Mouse (Mus musculus) adrenal gland, postnatal 10 days (tissue): Measurements from ENCODE around the gene Bora. TPM values are rescaled to one million over a fixed set of nuclear protein-coding genes. Genes with fewer than 3 reads are reported as not detected.
A peak's percentile ranks its signal among the peaks of the same experiment; 100 is the strongest.
"Not testable (repeated sequence)": the region's sequence is repeated elsewhere in the genome, so short reads cannot be mapped to it uniquely, and the experiment has no call there.

Experiments
- DNase-seq: peaks from one replicate; pipeline ENCODE4 v3.0.0; 2021; ENCODE audit warnings: mixed read lengths
- long read RNA-seq, 2 experiments: library from polyadenylated mRNA; stranded (forward); transcript quantifications; one replicate each; pipeline ENCODE4 v2.0.0; 2021
- total RNA-seq, 2 experiments: library from RNA; stranded (reverse); gene quantifications; 2 replicates each; pipeline ENCODE4 v1.2.3; 2021

Gene Bora
- total RNA-seq: 1 to 10 TPM; 6.1 to 9.6 TPM
- long read RNA-seq, experiment 1, transcript Bora-201 (12 exons, 2,726 nt): major isoform, 7 of 11 reads
- long read RNA-seq, experiment 1, partial matches to known transcripts: 3 of 11 reads
- long read RNA-seq, experiment 1, other reads (novel, unspliced or antisense): 0 of 11 reads
- long read RNA-seq, experiment 2, partial matches to known transcripts: 0 of 9 reads
- long read RNA-seq, experiment 2, other reads (novel, unspliced or antisense): 6 of 9 reads

DNA sequence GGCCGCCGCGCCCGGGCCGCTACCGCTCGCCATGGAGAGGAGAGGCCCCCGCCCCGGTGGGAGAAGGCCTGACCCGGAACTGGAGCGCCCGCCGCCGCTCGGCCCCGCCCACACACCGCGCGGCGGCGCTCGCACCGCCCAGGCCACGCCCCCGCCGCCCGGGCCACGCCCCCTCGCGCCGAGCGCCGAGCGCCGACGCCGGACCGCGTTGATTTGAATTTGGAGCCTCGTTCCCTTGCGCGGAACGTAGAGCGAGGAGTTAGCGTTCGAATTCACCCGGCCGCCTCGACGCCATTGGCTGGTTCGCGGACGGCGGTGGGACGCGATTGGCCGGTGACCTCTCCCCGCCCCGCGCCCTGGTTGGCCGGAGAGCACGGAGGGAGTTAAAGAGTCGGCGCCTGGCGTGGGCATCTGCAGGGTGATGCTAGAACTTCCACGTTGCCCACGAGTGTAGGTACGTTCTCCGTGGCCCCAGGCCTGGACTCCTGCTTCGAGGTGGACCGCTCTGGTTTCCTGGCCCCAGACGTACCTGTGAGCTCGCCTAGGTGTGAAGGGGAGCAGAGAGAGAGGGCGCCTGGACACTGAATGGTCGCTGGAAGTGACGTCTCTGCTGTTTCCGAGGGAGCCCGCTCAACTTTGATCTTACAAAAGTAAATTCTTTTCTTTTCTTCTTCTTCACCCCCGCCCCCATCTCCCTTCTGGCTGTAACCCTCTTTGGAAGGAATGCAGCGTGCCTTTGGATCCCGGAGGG, at the start of gene Bora, which contains the start of gene Mzt1:
Gene Bora (plus strand): TSS at position 192 of the 751 bp plus-strand sequence.
Gene Mzt1 (minus strand): TSS at position 104 of the 751 bp plus-strand sequence.
- peak; percentile 95 for DNase-seq

DNA sequence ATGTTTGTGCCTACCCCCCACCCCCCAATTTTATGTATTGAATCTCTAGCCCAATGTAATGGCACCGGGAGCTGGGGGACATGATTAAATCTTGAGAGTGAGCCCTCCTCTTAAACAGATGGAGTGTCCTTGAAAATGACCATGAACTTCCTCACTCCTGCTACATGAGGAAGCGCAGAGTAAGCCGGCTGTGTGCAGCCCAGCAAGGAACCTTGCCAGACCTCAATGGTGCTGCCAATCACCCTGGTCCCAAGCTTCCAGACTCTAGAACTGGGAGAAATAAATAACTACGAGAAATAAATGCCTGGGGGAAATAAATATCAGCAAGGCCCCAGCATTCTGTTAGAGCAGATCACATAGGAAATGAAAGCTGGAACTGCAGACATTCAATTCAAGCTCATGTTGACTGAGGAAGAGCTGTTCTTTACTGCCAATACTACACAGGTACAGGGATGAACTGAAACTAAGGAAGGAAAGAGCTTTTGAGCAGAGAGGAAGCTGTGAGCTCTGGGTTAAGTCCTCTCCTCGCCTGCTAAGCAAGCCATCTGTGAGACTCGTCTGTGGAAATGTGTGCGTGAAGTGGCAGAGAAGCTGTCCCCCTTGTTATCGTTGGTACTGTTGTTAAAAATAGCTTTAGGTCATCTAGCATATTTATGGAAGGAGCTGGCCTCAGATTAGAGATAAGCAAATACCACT, 35.6 kb upstream of the Bora start:
- DNase-seq: peak; percentile 29

DNA sequence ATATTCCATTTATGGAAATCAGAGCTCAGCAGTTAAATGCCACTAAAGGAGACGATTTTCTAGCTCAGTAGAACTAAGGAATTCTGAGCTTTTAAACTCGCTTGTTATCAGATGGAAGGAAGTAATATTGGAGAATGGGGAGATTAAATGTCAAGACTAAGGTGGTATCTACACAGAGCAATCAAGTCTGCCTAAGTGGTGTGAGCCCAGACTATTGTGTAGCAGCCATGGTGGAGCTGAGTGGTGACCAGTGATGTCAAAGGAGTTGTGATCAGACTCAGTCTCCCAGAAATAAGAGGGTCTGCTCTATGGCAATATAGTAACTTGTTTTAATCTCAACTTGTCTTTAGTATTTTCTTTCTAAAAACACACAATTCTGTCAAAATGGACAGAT, 35.1 kb upstream of the Bora start:
- DNase-seq: no peak

DNA sequence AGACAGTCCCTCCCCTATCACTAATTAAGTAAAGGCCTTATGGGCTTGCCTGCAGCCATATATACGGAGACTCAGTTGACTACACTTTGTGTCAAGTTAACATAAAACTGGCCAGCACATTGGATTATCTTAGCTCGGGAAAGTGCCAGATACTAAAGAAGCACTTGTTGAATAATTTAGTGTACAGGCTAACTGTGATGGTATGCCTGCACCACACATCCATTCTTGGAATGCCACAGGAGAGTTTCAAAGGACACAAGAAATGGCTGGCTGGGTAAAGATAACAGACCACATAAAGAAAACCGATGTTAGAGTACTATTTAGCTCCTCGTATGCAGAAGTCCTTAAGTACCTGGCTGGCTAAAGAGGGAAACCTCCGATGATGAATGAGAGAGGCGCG, 27.3 kb upstream of the Bora start:
- no peak for DNase-seq

DNA sequence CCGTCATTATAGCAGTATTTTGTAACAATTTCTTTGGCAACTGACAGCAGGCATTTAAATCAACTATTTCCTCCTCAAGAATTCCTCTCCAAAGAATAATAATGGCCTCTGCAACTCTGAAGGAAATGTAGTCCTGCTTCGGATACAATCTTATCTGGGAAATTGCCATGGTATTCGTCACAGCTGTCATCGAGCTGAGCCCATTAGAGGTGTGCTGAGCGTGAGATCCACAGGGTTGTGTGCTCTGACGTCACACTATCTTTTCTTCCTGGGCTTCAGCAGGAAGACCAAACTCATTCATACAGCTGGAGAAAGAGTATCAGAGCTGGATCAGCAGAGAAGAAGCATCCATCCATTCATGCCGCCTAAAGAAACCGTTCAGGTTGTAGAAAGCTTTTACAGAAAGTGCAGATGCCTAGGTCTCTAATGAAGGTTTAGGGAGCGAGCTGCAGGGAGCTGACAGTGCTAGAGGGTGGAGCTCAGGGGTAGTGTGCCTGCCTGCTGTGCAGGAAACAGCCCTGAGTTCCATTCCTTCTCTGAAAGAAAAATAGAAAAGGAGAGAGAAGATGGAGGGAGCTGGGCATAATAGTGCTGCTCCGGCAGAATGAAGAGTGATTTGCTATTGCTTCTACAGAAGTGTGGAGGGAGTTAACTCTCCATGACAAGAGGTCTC, 26.8 kb upstream of the Bora start:
- no peak for DNase-seq

DNA sequence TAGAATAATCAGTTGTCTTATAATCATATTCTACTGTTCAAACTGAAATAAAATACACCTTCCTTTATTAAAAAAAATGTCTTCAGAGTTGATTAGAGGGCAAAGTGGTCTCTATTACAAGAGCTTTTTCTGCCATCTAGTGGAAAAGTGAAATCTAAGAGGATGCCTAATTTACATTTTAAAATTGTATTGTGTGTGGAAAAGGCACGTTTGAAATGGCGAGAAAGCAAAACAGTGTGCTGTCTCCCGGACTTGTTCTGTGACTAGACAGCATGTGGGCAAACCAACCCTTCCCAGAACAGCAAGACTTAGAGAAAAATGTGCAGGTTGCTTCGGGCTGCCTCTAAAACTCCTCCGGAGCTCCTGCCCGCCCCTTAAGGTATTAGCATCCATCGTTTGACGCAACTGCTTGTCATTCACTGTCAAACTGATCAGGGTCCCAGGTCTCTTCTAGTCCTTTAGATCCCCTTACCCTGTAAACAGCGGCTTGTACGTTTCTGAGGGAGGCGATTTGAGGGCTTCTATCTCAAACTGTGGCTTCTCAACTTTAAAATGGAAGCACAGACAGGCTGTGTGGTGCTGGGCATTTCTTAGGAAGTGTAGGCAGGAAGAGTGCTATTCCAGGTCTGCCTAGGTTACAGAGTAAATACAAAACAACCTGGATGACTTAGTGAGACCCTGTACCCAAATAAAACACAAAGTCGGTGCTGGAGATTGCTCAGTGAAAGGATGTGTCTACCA, 23.5 kb upstream of the Bora start:
- no peak for DNase-seq

DNA sequence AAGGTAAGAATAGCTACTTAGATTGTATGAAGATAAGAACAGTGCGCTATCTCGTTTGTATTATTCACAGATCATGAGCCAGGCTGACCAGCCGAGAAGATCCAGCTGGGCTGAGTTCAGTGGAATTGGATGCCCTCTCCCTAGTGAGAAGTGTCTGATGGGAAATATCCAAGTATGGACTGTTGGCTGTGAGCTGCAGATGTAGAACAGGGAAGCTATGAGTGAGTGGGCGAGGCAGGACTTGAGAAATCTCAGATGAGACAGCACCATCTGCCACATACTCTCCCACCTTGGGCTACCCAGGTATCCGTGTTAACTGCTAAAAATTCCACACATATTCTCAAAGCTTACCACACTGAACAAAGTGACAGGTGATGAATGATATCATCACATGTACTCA, 16.0 kb upstream of the Bora start:
- DNase-seq: no peak

DNA sequence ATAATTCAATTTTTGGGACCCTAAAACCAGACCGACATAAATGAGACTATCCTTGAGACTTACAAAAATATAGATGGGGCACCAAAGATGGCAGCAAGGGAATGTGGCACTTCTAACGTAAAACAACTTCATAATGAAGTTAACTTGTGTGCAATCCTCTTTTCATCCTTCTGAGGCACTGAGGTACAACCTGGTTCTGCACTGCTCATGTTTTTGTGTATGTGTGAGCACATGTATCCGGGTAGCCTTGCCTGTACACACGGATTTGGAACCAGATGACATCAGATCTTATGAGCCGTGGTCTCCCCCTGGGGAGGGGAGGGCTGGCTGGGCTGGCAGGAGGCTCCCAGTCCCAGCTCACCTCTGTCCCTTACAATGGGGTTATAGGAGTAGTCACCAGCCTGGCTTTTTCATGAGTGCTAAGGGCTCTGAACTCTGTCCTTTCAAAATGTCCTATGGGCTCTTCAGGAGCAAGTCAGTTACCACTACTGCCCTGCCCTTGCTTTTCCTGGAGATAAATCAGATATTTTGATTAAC, 14.6 kb upstream of the Bora start:
- DNase-seq: no peak

DNA sequence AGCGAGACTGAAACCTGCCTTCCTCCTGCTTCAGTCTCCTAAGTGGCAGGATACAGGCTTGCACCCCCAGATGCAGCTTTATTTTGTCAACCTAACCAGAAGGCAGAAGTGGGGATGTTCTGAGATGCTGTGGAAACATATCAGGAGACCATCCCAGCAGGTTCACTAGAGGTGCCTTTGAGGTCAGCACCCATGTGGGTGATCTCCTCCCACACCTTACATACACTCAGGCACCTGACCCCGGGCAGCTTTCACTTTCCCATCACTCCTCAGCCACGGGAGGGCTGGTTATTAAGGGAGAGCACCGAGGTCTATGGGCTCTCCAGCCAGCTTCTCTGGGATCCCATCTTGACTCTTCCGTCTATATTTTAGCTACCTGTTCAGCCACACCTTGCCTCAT, 13.4 kb upstream of the Bora start:
- no peak for DNase-seq

DNA sequence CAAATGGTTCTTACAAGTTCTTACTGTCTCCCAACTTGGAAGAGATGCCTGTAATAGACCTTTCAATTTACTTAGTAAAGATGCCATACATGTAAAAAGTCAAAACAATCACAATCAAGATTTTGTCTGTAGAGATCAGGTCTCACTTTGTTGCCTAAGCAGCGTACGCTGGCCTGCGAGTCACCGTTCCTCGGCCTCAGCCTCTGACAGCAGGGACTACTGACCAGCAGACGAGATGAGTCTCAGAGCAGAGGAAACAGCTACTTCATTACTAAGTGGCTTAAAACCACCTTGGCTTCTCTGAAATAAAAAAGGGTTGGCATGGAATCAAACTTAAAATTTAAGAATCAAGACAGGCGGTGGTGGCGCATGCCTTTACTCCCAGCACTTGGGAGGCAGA, 11.2 kb upstream of the Bora start:
- DNase-seq: not testable (repeated sequence)

DNA sequence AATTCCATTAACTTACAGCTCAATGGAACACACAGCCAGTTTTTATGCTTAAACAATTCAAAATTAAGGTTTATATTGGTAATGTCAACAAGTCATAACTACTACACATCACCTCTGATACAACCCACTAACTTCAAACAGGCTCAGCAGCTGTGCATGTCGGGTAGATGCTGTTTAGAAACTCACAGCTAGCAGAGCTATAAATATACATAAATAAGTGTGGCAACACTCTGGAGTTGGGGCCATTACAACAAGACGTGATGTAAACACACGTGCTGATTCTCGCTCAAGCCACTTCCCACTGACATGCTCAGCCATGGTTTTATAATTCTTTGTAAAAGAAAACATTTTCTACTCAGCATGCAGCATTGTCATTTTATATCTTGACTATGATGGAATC, 10.0 kb upstream of the Bora start:
- DNase-seq: no peak

DNA sequence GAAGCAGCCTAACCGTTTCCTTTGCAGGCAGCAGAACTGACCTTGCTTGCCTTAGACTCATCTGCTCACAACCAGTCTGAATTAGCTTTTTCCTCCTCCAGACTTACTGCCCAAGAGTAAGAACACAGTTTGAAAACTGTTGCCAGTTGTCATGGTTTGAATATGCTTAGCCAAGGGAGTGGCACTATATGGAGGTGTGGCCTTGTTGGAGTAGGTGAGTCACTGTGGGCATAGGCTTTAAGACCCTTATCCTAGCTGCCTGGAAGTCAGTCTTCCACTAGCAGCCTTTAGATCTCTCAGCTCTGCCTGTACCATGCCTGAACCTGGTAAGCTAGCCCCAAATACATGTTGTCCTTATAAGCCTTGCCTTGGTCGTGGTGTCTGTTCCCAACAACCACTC, 8.3 kb upstream of the Bora start:
- DNase-seq: no peak

DNA sequence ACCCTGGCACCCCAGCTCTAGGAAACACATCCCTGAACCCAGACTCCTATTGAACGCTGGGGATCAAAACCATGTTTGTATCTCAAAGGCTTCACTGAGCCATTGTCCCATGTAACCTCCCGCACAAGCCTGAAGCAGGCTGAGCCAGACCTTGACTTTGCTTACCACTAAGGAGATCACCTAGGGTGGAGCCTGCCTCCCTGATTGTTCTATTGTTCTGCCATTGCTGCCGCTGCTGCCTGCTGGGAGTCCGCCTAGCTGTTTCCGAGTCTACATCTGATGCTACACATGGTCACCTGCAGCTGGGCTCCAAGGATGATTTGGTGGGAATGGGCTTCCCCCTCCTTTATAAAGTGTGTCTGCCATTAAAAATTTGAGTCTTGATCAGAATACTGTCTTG, 6.7 kb upstream of the Bora start:
- not testable (repeated sequence) for DNase-seq

DNA sequence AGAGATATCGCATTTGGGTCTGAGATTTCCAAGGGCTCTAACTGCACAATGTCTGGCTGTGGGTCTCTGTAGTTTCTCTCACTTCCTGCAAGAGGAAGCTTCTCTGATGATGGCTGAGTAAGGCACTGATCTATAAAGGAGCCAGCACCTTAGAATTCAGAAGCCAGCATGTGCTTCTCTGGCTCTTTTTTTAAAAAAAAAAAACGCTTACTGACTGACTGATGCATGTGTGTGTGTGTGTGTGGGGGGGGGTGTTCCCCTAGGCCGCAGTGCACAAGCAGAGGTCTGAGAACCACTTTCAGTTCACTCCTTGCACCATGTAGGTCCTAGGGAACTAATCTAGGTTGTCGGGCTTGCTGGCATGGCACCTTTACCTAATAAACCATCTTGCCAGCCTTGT, 4.6 kb upstream of the Bora start:
- DNase-seq: no peak

DNA sequence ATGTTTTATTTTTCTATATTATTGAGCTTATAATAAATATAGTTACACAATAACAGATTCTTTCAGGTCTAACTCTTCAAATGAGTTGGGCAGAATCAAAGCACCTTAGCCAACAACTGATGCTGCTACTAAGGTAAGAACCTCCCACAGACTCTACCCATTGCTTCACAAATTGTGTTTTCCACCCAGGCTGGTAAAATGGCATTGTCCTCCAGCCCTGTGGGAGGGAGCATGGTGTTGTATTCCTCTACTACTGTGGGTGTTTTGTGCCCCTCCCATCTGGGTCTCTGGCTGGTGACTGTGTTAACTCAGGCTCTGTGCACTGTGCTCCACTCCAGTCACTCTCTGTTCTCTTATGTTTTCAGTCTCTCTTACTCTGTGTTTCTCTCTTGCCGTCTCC, 2.5 kb upstream of the Bora start:
- DNase-seq: no peak

DNA sequence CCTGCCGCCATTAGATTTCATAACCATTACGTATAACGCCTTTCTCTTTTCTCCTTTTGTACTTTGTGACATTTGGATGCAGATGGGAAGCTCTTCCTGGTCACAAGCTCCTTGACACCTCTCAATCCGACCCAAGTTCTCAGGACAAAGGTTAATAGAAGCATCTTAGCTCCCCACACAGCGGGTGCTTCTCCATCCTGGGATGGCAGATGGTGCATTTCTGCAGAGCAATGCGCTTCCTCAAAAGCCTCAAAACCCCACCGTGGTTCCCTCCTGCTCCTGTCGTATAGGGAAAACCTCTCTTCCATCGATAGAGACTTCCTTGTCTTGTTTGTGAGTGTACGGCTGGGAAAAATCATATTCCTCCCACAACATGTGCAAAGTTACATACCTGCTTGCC, 1.9 kb upstream of the Bora start:
- no peak for DNase-seq

DNA sequence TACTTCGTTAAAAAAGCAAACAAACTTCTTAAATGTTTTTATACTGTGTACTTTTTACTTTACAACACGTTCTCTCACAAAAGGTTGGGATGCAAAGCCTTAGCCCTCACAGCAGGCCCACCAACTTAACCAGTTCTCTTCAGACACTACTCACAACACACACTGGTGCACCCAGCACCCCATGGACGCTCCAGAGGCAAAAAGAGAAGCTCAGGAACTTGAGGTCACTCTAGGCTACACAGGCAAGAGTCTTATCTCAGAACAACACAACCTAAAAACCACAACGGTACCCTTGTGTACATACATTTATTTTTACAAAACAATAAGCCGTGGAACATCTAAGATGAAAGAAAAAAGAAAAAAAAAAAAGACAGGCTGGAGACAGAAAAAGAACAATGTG, 1.3 kb upstream of the Bora start:
- no peak for DNase-seq

DNA sequence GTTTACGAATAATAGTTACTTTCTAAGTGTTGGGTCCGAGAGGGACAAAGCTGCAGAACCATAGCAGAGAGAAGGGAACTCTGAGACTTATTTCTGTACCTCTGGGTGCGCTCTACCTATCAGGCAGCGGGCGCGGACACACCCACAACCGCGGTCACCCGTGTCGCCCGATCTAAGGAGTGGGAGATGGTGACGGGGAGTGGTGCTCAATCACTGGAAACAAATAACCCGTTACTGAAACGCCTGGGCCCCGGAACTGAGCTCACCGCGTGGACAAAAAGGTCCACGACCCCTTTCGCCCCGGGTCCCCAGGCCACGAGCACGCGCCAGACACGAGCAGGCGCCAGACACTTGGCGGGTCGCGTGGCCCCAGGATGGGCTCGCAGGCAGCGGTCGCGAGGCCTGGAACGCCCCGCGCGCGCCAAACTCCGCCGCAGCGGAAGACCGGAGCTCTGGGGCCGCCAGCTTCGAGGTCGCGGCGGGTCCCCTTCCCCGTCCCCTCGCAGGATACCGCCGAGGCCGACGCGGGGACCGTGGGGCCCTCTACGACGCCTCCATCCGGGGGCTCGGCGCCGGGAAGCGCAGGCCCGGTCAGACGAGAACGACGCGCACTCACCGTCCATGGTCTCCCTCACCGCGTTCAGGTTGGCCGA, 518 bp upstream of the Bora start:
- no peak for DNase-seq

DNA sequence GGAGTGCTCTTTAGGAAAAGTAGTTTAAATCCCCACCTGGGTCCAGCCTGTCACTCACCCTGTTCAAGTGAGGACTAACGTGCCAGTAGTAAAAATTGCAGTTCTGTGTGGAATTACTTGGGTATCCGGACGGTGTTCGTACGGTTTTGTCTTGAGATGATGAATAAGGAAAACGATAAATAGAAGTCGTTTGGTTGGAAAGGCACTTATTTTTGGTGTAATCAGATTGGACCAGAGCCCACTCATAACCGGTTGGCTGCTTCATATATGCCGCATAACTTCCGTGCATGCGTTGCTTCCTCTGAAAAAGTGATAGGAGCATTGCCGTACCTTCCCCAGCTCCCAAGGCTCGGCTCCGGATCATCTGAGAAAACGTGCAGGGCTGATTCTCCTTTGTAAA, 760 bp downstream of the Bora start:
- peak; percentile 10 for DNase-seq

DNA sequence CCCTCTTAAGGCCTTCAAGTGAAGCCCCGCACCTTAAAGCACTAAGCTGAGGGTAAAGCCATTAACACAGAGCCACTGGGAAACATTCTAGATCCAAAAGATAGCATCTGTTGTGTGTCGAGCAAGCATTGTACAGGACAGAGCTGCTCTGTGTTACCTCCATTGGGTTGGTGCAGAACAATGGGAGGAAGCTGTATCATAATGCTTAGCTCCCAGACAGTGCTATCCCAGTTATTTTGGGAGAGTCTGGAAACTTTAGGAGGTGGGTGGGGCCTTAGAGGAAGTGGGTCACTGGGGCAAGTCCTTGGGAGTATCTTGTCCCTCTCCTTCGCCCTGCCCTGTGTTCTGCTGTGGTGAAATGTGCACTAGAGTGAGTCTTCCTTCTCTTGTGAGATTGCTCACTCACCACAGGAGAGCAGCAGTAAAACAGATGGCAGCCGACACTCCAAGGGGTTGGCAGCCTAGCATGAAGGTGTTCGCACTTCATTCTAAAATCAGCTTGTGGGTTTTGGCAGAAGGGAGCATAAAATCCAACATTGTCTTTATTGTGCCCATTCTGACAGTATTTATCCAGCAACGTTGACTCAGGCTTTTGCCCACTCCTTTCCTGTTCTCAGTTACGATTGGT, 13.1 kb downstream of the Bora start:
- DNase-seq: no peak

DNA sequence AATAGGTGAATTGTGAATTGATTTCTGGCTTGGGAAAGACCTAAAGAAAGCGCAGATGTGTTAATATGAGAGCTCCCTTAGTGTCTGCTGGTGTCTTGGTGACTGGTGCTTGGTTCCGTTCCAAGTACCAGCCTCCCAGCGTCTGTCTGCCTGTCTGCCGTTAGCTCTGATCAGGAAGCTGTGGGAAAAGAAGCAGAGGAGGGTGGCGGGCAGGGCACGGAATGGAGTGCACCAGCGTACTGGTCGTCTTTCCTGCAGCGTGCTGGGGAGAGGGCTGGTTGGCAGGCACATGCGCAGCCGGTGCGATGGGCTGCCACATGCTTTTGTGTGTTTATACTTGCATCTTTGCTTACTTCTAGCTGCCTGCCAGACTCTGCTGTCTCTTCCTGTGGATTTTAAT, 14.6 kb downstream of the Bora start:
- no peak for DNase-seq
